Mouse (Mus musculus): ENCODE measurements around the gene Surf1. TPM values are rescaled to one million over a fixed set of nuclear protein-coding genes. Genes with fewer than 3 reads are reported as not detected.
A peak's percentile ranks its signal among the peaks of the same experiment; 100 is the strongest.

Surf1 gene
- total RNA-seq, 2 experiments from 2014 or later: 44.3 to 45.3 TPM

DNA sequence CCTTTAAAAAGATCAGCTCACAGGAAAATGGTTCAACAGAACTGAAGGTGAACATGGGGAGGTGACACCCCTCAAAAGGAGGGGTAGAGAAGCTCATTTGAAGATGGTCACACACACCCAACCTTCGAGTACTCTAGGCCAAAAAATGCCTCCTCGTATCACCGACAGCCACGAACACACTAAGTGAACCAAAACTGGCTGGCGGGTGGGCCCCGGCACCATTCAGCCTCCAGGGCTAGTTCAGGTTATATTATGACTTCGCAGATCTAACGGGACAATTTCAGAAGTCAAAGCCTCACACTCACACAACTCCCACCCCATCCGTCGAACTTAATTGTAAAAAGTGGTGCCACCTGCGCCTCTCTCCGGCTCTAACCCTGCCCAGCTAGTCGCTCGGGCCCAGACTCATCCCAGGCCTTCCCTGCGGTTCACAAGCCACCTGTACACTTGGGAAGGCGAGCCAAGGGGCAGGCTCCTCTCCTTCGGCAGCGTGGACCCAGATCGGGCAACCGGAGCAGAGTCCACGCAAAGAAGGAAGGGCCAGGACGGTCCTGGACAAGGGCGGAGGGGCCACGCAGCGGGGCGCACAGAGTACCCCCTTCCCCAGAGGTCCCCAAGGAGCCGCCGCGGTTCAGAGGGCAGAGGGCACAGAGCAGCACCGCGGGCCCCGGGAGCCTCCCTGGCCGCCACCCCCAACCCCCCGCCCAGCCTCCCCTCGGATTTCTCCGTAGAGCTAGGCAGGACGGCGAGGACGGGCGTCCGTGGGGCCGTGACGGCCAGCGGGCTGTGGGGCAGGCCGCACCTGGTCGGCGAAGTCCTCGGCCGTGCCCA lies 16.4 kb upstream of the Surf1 start:
- intact Hi-C loops (cut with DNase I): loop anchor here (1.0 to 10.0 kb wide), 3 partner anchors 16 to 302 kb away; partner anchors contain the start of genes Surf1 and Surf2
- peak in 1 of 2 experiments; percentile 48 for DNase-seq

DNA sequence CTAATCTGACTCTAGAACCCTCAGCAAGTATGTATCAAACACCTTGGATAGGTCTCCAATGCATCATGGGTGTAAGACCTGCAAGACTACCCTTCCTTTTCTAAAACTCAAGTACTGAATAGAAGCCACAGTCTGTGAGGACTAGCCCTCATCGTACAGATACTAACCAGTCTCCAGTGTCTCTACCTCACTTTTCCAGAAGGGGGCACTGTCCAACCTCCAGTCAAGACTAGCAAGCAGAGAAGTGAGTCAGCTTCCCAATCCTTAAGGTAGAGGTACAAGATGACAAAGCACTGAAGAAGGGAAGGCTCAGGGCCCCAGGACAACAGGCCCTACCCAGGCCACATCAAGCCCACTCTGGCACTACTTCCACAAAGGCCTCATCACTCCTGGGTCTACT lies 14.1 kb upstream of the Surf1 start:
- DNase-seq: peak; percentile 41 to 70

DNA sequence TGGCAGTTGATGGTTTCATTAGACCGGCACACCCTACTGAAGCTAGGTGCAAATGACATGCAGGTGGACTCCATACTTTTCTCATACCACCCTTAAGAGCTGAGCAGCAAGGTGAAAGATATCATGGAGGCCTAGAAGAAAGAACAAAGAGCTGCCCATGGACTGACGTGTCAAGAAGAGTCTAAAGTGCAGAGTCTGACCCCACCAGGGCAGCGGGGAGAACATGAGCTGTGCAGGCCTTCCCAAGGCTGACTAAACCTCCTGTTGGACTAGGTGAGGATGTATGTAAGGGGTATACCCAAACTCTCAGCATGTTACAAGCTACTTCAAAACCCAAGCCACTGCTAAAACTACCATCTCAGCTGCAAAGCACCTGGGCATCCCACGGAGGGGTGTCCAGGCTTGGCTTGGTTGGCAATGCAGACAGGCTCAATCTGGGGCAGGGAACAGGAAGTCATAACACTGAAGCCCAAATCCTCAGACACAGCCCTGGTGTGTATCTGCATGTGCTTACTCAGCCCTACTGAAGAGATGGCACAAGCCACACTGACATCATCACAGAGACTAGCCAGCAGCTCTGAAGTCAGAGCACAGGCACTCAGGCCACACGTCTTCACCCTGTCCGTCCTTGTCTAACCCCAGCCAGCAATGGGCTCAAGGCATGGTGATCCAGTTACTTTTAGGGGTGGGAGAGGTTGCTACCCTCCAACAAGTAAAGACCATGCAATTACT lies 11.6 kb upstream of the Surf1 start:
- intact Hi-C loops (cut with DNase I): no loop called here

More for the DNA sequence above, 14.1 kb upstream of the Surf1 start:
- intact Hi-C loops (cut with DNase I): loop anchor here (1.0 to 10.0 kb wide), 2 partner anchors 108 to 304 kb away; no protein-coding TSS in a partner anchor

DNA sequence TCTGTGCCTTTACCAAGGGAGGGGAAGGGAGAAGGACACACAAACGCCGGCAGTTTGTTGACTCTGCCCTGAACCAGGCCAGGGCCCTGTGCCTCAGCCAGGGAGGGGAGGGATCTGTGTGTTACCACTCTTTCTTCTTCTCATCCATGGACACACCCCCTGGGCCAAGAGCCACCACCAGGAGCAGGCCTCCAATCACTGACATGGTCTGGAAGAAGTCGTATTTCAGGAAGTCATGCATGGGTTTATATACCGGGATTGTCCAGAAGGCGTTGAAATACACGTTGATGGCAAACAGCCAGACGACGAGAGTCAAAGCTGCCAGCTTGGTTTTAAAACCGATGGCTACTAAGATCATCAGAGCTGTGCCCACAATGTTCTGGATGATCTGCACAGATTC lies 5.5 kb upstream of the Surf1 start:
- intact Hi-C loops (cut with DNase I): no loop called here
- peak in 1 of 2 experiments; percentile 35 for DNase-seq

More for the DNA sequence above, 11.6 kb upstream of the Surf1 start:
- DNase-seq: no peak

DNA sequence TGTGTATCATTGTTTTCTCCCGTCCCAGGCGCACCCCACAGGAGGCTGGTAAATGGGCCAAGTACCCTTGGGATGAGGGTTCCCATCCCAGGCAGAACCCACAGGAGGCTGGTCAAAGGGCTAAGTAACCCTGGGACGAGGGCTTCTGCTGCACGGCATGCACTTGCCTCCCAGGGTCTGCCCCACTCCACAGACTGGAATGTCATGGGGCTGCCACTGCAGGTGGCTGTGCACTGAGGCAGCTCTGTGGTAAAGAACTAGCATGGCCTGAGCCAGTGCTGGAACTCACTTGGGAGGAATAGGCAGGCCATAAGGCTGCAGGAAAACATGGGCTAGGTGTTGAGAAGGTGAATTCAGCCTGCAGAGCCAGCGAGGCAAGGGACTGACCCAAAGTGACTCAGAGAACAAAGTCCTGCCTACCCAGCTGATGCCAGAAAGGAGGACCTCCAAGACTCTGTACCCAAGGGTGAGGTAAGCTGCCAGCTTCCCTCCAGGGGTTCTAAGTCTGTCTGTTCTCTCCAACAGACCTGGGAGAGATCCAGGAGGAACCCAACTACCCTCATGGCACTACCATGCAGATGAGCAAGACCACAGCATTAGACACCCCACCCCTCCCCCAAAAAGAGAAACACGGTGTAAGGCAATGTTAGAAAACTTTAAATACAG lies 4.0 kb upstream of the Surf1 start:
- no peak for DNase-seq
- intact Hi-C loops (cut with DNase I): no loop called here

DNA sequence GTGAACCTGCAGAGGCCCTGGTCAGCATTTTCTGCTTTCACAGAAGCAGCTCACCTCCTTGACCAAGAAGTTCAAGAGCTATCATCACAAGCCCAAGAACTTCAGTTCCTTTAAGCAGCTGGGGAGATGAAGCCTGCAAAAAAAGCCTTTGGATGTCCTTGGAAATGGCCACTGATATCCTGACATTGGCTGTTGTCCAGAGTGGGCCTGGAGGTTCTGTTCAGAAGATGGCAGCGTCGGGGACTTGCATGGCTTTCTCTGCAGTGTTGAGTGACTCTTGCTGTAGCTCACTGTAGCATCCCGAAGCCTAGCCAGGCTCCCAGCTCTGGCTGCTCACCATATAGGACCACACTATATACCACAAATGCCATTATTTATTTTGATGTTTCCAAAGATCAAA lies 3.4 kb upstream of the Surf1 start:
- intact Hi-C loops (cut with DNase I): no loop called here

DNA sequence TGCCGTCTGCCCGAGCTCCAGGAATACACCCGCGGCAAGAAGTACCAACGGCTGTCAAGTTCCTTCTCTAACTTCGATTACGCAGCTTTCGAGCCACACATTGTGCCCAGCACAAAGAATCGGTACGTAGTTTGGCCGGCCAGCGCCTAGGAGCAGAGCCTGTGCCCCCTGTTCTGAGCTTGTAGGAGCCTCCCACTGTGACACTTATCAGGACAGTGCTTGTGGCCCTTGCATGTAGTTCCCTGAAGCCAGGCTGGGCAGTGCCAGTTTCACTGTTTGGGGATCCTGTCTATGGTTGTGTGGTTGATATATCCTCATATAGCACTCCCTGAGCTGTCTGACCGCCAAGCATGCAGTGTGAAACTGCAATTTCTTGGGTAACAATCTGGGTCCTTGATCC lies 408 bp upstream of the Surf1 start:
- intact Hi-C loops (cut with DNase I): loop anchor here (2.0 kb wide), 1 partner anchor 16 kb away; the partner anchor contains the start of gene Surf4
- DNase-seq: no peak

More for the DNA sequence above, 3.4 kb upstream of the Surf1 start:
- no peak for DNase-seq

DNA sequence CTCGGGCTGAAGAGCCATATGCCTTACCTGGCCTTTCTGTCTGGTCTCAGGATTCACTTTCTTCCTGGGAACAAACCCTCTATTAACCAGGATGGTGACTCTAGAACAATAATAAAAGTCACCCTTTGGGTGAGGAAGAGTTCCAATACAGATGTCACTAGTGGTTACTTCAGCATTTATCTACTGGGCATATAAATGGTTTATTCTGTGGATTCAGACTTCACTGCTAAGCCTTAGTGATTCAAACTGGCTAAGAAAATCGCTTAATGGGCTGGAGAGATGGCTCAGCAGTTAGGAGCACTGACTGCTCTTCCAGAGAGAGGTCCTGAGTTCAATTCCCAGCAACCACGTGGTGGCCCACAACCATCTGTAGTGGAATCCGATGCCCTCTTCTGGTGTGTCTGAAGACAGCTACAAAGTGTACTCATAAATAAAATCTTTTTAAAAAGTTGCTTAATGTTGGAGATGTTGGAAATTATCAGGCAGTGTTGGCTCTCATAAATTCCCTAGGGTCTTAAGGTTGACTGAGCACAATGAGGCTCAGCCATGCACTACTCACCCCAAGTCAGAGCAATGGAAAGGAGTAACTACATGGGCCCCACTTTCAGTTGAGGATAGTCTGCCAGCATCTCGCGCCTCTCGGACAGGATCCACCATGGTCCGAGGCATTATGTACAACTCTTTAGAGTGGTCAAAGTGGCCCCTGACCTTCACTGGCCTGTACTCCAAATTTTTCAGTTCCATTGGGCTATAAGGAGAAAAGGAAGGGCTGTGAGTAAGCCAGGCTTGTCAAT lies 2.0 kb downstream of the Surf1 start:
- intact Hi-C loops (cut with DNase I): no loop called here
- DNase-seq: no peak

DNA sequence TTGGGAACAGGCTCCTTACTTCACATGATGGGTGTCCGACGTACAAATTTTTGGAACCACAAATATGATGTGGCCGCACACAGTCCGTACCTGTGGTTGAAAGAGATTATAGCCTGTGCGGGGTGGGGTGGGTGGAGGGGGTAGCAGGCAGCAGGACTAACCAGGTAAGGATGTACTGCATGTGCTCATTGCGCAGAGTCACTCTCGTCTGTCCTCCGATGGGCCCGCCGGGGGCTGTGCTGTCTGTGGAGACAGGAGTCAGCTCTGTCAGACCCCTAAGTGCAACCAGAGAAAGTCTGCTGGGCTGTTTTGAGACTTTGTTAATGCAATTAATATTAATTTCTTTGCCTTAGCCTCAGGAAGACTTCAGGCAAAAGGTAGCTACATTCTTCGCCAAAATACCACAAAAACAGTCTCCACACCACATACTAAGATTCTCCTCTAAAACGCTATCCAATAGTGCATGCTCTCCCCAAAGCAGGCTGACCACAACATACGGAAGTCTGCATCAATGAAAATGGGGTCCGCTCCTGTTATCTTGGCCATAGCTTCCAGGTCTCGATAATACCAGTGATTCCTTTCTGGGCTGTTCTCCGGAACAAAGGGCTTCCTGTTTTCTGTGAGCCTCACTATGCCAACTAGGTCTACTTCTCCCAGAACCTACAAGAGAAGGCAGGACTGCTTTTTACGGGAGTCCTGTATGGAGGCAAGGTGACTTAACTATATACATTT lies 2.7 kb downstream of the Surf1 start:
- no peak for DNase-seq

DNA sequence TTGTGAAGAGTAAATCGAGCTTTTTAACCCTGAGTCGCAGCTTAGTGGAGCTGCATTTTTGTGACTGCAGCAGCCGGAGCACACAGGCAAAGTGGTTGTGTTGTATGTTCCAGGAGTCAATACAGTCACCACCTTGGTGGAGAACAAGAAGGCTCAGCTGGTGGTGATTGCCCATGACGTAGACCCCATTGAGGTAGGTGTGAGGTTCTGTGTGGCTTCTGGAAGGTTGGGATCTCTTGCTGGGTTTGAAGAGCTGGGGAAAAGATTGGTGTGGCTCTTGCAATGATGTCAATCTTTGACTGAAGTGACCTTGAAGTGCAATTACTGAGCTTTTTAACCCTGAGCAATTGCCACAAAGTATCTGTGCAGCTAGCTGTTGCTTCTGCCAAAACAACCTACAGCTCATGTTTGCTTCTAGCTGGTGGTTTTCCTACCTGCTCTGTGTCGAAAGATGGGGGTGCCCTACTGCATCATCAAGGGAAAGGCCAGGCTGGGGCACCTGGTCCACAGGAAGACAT lies 4.0 kb downstream of the Surf1 start:
- no peak for DNase-seq
- intact Hi-C loops (cut with DNase I): no loop called here

More for the DNA sequence above, 2.7 kb downstream of the Surf1 start:
- intact Hi-C loops (cut with DNase I): no loop called here

DNA sequence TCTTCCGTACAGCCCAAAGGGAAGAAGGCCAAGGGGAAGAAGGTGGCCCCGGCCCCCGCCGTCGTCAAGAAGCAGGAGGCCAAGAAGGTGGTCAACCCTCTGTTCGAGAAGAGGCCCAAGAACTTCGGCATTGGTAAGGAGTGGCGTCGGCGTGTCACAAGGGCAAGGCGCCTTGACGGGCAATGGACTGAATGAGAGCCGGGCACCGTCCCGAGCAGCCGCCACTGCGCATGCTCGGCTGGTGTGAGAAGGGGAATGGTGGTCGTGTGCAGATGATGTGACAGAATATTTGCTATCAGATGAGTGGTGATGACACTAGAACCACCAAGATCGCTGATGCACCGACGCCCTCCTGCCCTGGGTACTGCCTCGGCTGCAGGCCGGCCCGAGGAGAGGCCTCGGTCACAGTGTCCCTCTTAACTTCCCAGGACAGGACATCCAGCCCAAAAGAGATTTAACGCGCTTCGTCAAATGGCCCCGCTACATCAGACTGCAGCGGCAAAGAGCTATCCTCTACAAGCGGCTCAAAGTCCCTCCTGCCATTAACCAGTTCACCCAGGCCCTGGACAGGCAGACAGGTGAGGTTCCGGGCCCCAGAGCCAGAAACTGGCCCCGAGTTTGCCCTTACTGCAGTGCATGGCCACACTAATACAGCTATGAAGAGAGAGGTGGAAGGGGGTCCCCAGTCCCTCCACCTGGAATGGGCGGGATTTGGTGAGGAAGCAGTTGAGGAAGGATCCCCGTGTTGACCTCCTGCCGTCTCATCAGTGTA lies 5.2 kb downstream of the Surf1 start:
- peak; percentile 63 to 75 for DNase-seq

DNA sequence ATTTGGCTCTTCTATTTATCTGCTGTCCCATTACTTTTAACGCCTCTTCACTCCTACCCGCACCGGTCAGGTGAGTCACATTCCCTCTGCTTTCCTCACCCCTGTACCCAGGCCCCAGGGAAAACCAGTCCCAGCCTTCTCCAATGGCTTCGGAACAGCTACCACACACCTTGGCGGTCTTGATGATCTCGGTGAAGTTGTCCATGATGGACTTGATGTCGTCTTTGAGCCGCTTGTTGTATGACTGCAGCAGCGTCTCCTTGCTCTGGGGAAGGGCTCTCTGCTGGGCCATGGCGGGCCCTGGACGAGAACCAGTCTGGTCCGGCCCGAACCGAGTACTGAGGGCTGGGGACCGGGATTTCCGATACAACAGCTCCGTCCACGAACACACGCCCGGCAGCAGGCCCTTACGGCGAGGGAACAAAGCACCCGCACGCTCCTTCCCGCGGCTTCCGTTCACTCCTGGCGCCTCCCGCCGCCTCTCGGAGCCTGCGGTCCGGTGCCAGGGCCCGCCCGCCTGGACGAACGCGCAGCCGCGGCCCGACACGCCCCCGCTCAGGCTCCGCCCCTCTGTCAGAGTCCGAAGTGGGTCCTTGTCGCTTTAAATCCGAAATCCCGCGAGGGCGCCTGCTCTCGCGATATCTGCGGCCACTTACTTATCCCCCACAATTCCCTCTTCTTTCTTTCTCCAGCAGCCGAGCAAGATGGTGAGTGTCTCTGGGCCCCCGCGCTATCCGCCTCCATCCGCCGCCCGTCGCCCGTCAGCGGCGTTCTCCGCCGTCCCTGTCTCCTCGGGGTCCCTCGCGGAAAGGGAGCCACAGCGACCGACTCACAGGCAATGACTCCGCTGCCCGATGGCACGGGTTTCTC lies 6.0 kb downstream of the Surf1 start, which contains the start of the genes Med22 and Rpl7a:
TSS of gene Med22 (minus strand) at position 554 of the 870 bp plus-strand sequence.
TSS of gene Rpl7a (plus strand) at position 641 of the 870 bp plus-strand sequence.
- peak; percentile 100 for DNase-seq
- intact Hi-C loops (cut with DNase I): loop anchor here (2.0 kb wide), 1 partner anchor 54 kb away; the partner anchor contains the start of gene Rexo4

More for the DNA sequence above, 5.2 kb downstream of the Surf1 start:
- intact Hi-C loops (cut with DNase I): loop anchor here (1.0 to 2.0 kb wide), 2 partner anchors 22 to 54 kb away; partner anchors contain the start of genes Rexo4 and Surf4

DNA sequence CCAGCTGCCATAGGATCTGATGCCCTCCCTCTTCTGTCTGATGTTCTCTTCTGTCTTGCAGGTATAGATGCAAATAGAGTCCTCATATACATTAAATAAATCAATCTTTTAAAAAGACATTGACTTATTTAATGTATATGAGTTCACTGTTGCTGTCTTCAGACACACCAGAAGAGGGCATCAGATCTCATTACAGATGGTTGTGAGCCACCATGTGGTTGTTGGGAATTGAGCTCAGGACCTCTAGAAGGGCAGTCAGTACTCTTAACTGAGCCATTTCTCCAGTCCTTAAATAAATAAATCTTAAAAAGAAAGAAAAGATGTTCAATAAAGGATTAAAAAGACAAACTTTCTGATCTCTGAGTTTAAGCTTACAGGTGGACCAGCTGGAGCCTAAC lies 6.9 kb downstream of the Surf1 start:
- intact Hi-C loops (cut with DNase I): loop anchor here (5.0 to 10.0 kb wide), 2 partner anchors 118 to 465 kb away; partner anchors contain the start of genes Sec16a and Slc2a6
- DNase-seq: no peak

DNA sequence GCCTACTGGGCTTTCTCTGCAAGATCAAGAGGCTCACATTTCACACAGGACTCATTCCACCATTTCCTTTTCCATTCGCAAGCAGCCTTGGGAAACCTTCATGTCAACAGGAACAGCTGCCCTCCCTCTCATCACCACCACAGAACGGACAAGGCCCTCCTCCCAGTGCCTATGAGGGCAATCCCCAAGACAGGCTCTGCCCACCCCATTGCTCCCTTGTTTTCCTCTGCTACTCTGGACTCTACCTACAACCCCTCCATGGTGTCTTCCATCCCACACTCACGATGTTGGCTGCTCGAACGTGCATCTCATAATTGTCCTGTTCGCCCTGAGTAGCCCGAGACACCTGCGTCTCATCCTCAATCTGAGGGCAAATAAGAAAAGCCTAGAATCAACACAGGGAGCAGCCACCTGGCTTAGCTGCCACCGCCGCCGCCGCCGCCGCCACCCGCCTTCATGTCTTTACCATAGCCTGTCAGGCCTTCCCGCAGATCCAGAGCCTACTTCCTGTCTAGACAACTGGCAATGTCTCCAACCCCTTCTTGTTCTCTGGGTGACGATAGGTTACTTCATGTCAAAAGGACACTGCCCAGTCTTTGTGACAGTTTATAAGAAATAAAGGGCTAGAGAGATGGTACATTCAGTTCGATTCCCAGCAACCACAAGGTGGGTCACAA lies 7.5 kb downstream of the Surf1 start:
- intact Hi-C loops (cut with DNase I): loop anchor here (5.0 to 10.0 kb wide), 2 partner anchors 118 to 464 kb away; partner anchors contain the start of genes Sec16a and Slc2a6
- no peak for DNase-seq

DNA sequence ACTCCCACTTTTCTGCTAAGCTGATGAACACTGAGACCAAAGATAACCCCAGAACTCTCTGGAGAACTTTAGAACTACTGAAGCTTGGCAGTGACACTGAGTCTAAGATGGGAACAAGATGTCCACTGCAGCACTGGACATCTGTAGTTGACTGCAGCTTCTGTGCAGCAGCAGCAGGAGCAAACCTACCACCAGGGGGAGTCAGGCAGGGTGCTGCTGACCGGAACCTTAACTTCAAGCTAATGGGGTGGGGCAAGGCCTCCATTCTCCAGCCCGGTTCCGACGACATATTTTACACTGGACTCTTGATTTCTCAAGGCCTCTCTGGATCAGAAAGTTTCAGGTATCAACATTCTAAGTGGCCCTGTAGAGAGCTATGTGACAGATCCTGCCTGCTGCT lies 9.2 kb downstream of the Surf1 start:
- DNase-seq: peak; percentile 40 to 65
- intact Hi-C loops (cut with DNase I): loop anchor here (5.0 to 10.0 kb wide), 2 partner anchors 120 to 462 kb away; partner anchors contain the start of genes Sec16a and Slc2a6

DNA sequence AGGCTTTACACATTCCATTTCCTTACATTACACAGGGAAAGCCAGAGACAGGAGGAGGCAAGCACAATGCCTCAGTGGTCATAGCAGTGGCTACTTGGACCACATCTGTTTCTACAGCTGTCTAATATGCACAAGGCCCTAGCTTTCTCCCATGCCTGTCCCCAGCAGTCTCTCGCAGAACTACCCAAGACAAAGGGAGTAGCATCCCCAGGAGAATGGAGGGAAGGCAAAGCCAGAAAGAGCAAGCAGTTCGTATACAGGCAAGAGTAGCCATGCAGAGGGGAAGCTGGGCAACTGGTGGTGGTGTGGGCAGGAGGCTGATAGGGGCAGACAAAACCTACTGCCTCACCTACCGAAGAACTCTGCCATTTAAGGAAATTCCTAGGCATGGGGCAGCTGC lies 9.9 kb downstream of the Surf1 start:
- no peak for DNase-seq
- intact Hi-C loops (cut with DNase I): loop anchor here (5.0 to 10.0 kb wide), 2 partner anchors 121 to 462 kb away; partner anchors contain the start of genes Sec16a and Slc2a6
